Mouse (Mus musculus) cortical plate, adult 2 months (tissue): ENCODE data around the gene AC131692.1.

Experiments used
- CTCF ChIP-seq: fragments of 200-500 bp; IDR thresholded peaks from 2 replicates; pipeline ENCODE4 v1.5.1; 2011; ENCODE audit warnings: mild to moderate bottlenecking, control low read depth, low read length; ENCODE audit not compliant: insufficient read depth; ENCODE audit errors: extremely low read depth
- POLR2A ChIP-seq: fragments of 200-500 bp; IDR thresholded peaks from 2 replicates; pipeline ENCODE4 v1.6.1; 2011; ENCODE audit warnings: mild to moderate bottlenecking, low read length, control low read depth; ENCODE audit not compliant: insufficient read depth; ENCODE audit errors: extremely low read depth

DNA sequence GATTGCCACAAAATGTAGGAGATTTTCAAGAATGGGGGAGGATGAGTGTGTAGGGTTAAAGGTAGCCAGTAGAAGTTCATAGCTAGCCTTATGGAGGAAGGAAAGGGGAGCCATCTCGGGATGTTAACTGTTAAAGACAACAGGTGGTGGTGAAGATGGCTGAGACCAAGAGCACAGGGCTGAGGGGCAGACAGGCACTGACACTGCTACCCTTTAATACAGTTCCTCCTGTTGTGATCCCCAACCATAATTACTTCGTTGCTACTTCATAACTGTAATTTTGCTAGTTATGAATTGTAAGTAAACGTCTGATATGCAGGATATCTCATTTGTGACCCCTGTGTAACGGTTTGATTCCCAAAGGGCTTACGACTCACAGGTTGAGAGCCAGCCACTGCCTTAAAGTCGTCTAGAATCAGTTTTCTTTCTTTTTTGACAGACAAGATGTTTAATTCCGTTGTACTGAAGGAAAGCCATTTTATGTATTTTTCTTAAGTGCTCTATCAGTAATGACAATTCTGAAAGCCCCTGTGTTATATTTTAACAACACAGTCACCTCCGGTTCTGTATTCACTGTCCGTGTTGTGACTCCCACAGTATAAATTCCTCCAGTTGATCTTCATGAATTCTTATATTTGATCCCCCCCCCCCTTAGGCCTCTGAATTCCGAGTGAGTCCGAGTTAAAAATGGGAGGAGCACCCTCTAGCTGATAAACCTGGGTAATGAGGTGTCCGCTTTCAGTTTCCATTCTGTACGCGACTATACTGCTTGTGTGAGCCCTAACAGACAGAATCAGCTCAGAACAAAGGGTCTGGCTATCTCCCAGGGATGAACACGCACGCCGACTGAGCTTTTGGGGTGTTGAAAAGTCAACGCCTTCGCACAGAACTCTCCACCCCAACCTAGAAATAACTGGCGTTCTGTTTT, 48.6 kb upstream of the AC131692.1 start:
- no peak for TF ChIP-seq POLR2A
- TF ChIP-seq CTCF = no peak
